Mouse (Mus musculus): Measurements from ENCODE around the gene Rps6ka3. TPM values are rescaled to one million over a fixed set of nuclear protein-coding genes. Genes with fewer than 3 reads are reported as not detected.

Gene Rps6ka3
- polyA plus RNA-seq, 1 experiment from 2014 or later = 7.9 TPM

Other genes with a start within 250 kb of the Rps6ka3 start
- 132 and 146 TPM in 2 replicates for gene Eif1ax, start 161.9 kb downstream of the Rps6ka3 start, polyA plus RNA-seq (2015; fragmentation: Nextera tagmentation; extraction: Ambion mirVana)
- gene Map7d2, start 204.3 kb downstream of the Rps6ka3 start, polyA plus RNA-seq (2015; fragmentation: Nextera tagmentation; extraction: Ambion mirVana) = 2.7 and 3.5 TPM in 2 replicates